Mouse (Mus musculus): ENCODE results near the gene Gm11084. TPM values are rescaled to one million over a fixed set of nuclear protein-coding genes. Genes with fewer than 3 reads are reported as not detected.
A peak's percentile ranks its signal among the peaks of the same experiment; 100 is the strongest.

Gene Gm11084
- polyA plus RNA-seq, 1 experiment: not detected

- TF ChIP-seq POLR2A (IDR thresholded peaks at IDR 0.05; ENCODE audit: borderline replicate concordance, extremely low read depth, insufficient read depth, insufficient read length, poor library complexity, severe bottlenecking) (no peak), CTCF (IDR thresholded peaks at IDR 0.05; ENCODE audit: borderline replicate concordance, extremely low read depth, insufficient read depth, insufficient read length) (no peak)
Measured at GRCm38 (mm10) chr2:73005611-73006515, 19.3 kb upstream of the Gm11084 start.

GRCm38 (mm10) chr2:73003751-73004717 is 17.5 kb upstream of the Gm11084 start:
- DNase-seq (ENCODE audit: low read depth): peak; percentile 90
- TF ChIP-seq CTCF (IDR thresholded peaks at IDR 0.05; ENCODE audit: borderline replicate concordance, extremely low read depth, insufficient read depth, insufficient read length) (no peak), POLR2A (IDR thresholded peaks at IDR 0.05; ENCODE audit: borderline replicate concordance, extremely low read depth, insufficient read depth, insufficient read length, poor library complexity, severe bottlenecking) (no peak)

More at GRCm38 (mm10) chr2:73005611-73006515, 19.3 kb upstream of the Gm11084 start:
- peak; percentile 47 for DNase-seq (ENCODE audit: low read depth)

DNA sequence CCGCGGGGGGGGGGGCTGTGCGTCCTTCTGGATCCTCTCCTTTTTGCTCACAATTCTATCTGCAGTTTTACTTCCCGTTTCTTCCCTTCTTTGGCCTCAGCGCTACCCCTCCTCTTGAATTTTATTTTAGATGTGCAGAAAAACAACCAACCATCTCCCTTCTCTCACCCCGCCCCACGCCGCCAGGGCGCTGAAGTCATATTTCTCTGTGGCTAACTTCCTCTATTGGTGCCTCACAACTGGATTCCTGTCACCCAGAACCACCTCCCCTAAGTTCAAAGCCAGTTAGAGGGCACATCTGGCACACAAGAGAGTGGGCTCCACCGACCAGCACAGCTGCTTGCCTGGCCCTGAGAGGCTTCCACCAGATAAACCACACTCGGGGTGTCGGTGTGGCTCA is 16.5 kb upstream of the Gm11084 start:
- TF ChIP-seq POLR2A (IDR thresholded peaks at IDR 0.05; ENCODE audit: borderline replicate concordance, extremely low read depth, insufficient read depth, insufficient read length, poor library complexity, severe bottlenecking): no peak
- TF ChIP-seq CTCF (IDR thresholded peaks at IDR 0.05; ENCODE audit: borderline replicate concordance, extremely low read depth, insufficient read depth, insufficient read length): no peak
- no peak for DNase-seq (ENCODE audit: low read depth)

- DNase-seq (ENCODE audit: low read depth): no peak
- TF ChIP-seq CTCF (IDR thresholded peaks at IDR 0.05; ENCODE audit: borderline replicate concordance, extremely low read depth, insufficient read depth, insufficient read length) (no peak), POLR2A (IDR thresholded peaks at IDR 0.05; ENCODE audit: borderline replicate concordance, extremely low read depth, insufficient read depth, insufficient read length, poor library complexity, severe bottlenecking) (no peak)
Measured at GRCm38 (mm10) chr2:73002451-73002850, 15.9 kb upstream of the Gm11084 start.

DNA sequence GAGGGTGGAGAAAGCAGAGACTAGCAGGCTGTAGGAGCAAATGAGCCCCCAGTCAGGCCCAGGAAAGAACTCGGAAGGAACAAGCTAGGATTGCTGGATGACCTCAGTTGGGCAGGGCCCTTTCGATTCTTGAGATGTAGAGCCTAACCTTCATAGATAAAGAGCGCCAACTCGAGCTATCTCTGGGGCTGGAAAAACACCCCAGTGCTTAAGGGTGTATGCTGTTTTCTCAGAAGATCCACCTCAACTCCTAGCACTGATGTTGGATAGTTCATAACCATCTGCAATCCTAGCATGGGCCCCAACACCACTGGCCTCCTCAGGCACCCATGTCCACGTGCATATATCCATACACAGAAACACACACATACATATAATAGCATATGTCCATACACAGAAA is 15.5 kb upstream of the Gm11084 start:
- TF ChIP-seq CTCF (IDR thresholded peaks at IDR 0.05; ENCODE audit: borderline replicate concordance, extremely low read depth, insufficient read depth, insufficient read length): no peak
- no peak for TF ChIP-seq POLR2A (IDR thresholded peaks at IDR 0.05; ENCODE audit: borderline replicate concordance, extremely low read depth, insufficient read depth, insufficient read length, poor library complexity, severe bottlenecking)
- no peak for DNase-seq (ENCODE audit: low read depth)

DNA sequence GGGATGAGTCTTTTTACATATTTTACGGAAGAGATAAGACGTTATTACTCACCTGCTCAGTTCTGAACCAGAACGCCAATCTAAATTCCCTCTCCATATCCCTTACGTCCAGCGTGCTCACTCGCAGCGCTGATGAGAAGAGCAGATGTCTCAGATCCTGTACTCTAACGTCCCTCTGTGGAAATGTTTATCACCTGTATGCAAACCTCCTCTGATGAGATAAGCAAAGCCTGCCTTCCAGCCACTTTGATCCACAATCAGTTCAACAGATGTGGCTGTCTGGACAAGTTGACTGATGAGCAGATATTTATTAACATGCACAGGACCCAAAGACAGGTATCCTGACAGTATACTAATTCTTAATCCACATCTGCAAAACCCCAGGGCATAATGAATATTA is 13.7 kb upstream of the Gm11084 start:
- no peak for DNase-seq (ENCODE audit: low read depth)
- TF ChIP-seq POLR2A (IDR thresholded peaks at IDR 0.05; ENCODE audit: borderline replicate concordance, extremely low read depth, insufficient read depth, insufficient read length, poor library complexity, severe bottlenecking) (no peak), CTCF (IDR thresholded peaks at IDR 0.05; ENCODE audit: borderline replicate concordance, extremely low read depth, insufficient read depth, insufficient read length) (no peak)

DNA sequence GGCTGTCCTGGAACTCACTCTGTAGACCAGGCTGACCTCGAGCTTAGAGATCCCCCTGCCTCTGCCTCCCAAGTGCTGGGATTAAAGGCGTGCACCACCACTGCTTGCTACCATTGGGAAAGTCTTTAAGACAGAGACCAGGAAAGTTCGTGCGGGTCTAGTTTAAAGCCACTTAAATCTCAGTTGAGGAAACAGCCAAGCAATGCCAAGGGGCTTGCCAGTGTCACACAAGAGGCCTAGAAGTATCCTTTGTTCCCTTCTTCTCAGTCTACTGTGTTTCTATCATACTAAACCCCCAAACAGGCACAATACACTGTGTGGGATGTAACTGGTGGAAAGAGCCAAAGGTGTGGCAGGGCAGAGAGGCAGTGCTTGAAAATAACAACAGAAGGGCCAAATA is 11.1 kb upstream of the Gm11084 start:
- DNase-seq (ENCODE audit: low read depth): no peak
- no peak for TF ChIP-seq POLR2A (IDR thresholded peaks at IDR 0.05; ENCODE audit: borderline replicate concordance, extremely low read depth, insufficient read depth, insufficient read length, poor library complexity, severe bottlenecking)
- TF ChIP-seq CTCF (IDR thresholded peaks at IDR 0.05; ENCODE audit: borderline replicate concordance, extremely low read depth, insufficient read depth, insufficient read length): no peak

DNA sequence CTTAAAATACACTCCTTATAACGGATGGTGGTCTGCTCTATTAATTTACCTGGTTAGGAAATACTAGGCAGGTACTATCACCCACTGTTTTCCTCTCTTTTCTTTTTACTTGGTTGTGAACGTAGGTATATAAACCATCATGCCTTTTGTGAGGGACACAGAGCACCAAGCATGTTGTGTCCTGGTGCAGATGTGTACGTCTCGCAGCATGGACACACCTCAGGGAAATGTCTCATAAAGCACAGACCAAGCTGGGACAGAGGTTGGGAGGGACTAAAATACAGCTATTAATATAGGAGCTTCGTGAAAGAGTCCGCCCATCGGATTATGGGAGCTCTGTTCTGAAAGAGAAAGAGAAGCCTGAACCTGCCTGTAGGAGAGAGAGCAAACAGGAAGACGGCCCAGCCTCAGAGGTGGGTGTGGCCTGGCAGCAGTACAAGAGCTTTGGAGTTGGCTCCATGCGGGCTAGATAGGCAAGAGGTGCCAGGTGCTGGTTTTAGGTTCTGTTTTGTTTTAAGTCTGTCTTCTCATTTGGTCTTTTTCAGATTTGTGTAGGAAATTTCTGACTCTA is 10.4 kb upstream of the Gm11084 start:
- no peak for TF ChIP-seq POLR2A (IDR thresholded peaks at IDR 0.05; ENCODE audit: borderline replicate concordance, extremely low read depth, insufficient read depth, insufficient read length, poor library complexity, severe bottlenecking)
- TF ChIP-seq CTCF (IDR thresholded peaks at IDR 0.05; ENCODE audit: borderline replicate concordance, extremely low read depth, insufficient read depth, insufficient read length): no peak
- peak; percentile 69 for DNase-seq (ENCODE audit: low read depth)

GRCm38 (mm10) chr2:72995346-72996097 is 9.0 kb upstream of the Gm11084 start:
- TF ChIP-seq CTCF (IDR thresholded peaks at IDR 0.05; ENCODE audit: borderline replicate concordance, extremely low read depth, insufficient read depth, insufficient read length) (no peak), POLR2A (IDR thresholded peaks at IDR 0.05; ENCODE audit: borderline replicate concordance, extremely low read depth, insufficient read depth, insufficient read length, poor library complexity, severe bottlenecking) (no peak)
- peak; percentile 96 for DNase-seq (ENCODE audit: low read depth)

- TF ChIP-seq CTCF (IDR thresholded peaks at IDR 0.05; ENCODE audit: borderline replicate concordance, extremely low read depth, insufficient read depth, insufficient read length): no peak
- DNase-seq (ENCODE audit: low read depth): no peak
Measured at GRCm38 (mm10) chr2:72994165-72994564, 7.6 kb upstream of the Gm11084 start.
